Mouse (Mus musculus) frontal cortex, postnatal 14 days (tissue): ENCODE data around the gene Ugt1a5.
"Not testable (repeated sequence)": the region's sequence is repeated elsewhere in the genome, so short reads cannot be mapped to it uniquely, and the experiment has no call there.

Experiments
- DNase-seq, 2 experiments: peaks; one replicate each; pipeline ENCODE4 v3.0.0; 2022; ENCODE audit warnings: low spot score in 2 of 2

Ugt1a5 gene

GRCm38 (mm10) chr1:88165711-88166110 is at the start of gene Ugt1a5:
Ugt1a5 (plus strand) TSS chr1:88166012.
- no peak for DNase-seq

DNA sequence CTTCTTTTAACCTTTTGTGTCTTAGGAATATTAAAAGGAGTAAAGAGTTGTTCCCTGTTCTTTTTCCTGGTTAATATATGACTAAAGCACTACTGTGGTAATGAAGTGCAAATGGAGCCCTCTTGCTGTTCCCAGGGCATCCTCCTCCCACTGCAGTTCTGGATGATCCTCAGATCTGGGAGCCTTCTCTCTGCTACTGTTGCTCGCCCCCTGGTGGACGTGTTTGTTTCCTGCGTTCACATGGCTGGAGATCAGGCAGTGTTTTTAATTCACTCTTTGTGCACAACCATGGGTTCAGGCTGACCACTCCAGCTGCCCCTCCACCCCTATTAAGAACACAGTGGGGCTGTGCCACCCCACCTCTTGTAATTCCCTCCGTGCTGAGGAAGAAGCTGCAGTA is 45.3 kb upstream of the Ugt1a5 start:
- DNase-seq: not testable (repeated sequence)

DNA sequence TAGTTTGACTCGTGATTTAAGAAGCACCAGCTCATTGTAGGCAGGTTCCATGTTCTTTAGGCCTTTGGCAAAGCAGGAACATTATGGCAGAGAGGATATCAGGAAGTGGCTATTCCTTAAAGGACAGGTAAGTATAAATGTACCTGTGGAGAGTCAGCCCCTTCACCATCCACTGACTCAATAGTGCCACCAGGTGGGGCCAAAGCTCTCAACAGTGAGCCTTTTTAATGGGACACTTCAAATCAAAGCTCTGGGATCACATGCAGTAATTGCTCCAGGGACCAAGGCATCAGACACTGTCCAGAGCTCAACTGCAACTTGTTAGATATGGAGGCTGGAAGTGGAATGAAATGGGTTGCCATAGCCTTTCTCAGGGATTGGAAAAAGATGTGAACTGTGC is 44.3 kb upstream of the Ugt1a5 start:
- not testable (repeated sequence) for DNase-seq

GRCm38 (mm10) chr1:88125827-88126360 is 39.9 kb upstream of the Ugt1a5 start:
- DNase-seq: not testable (repeated sequence)

GRCm38 (mm10) chr1:88129091-88129490 is 36.7 kb upstream of the Ugt1a5 start:
- not testable (repeated sequence) for DNase-seq

DNA sequence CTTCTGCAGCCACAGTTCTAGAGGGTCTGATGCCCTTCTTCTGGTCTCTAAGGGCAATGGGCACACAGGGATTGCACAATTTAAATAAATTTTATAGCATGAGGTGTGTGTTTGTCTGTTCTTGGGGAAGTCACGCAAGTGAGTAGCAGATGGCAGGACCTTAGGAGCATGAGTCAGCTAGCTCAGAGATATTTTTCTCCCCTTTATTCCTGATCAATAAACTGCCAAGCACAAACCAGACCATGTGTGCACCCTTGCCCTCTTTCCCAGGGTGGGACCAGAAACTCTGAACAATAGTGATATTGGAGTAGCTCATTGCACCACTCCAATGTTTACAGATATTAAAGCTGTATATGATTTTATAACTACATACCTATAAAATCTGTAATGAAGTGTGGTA is 35.6 kb upstream of the Ugt1a5 start:
- not testable (repeated sequence) for DNase-seq

- DNase-seq: no peak
These were observed 31.8 kb upstream of the Ugt1a5 start for GRCm38 (mm10) chr1:88133908-88134456.

- not testable (repeated sequence) for DNase-seq
These were observed 31.3 kb upstream of the Ugt1a5 start, which contains the start of gene Ugt1a6a for GRCm38 (mm10) chr1:88134457-88135011. Ugt1a6a (plus strand) TSS chr1:88134809.

- not testable (repeated sequence) for DNase-seq
These were observed 30.4 kb upstream of the Ugt1a5 start for GRCm38 (mm10) chr1:88135229-88135904.

DNA sequence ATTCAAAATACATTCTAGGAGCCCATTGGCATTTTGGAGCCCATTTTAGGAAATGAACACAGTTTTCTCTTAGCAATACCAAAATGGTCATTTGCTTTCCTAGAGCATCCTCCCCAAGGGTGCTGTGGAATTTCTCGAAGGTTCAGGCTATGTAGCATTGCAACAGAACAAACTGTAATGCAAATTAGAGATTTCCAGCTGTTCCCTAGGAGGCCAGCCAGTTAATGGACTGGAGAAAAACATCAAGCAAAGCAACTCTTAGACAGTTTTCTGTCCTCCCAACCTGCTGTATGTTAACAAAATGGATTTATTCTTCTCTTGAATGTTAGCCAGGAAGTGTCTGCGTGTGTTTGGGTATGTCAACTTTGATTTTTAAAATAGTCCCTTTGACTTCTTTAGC is 29.2 kb upstream of the Ugt1a5 start:
- no peak for DNase-seq

GRCm38 (mm10) chr1:88137264-88137663 is 28.5 kb upstream of the Ugt1a5 start:
- DNase-seq: no peak

GRCm38 (mm10) chr1:88138145-88138544 is 27.7 kb upstream of the Ugt1a5 start:
- DNase-seq: no peak

DNA sequence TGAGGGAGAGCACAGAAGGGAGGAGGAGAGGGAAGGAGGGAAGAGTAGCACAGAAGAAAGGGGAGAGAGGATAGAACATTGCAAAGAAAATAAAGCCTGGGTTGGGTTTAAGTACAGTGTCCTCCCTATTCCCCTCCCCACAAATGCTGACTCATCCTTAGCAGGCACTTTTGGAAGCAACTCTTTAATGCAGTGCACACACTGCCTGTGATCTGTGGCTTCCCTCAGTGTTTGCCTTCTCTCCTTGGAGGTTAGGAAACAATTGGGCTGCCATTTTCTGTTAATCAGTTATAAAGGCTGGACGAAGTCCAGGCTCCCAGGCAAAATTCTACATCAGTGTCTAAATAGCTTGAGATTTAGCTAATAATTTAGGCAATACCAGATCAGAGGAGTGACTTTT is 25.3 kb upstream of the Ugt1a5 start:
- not testable (repeated sequence) for DNase-seq

DNA sequence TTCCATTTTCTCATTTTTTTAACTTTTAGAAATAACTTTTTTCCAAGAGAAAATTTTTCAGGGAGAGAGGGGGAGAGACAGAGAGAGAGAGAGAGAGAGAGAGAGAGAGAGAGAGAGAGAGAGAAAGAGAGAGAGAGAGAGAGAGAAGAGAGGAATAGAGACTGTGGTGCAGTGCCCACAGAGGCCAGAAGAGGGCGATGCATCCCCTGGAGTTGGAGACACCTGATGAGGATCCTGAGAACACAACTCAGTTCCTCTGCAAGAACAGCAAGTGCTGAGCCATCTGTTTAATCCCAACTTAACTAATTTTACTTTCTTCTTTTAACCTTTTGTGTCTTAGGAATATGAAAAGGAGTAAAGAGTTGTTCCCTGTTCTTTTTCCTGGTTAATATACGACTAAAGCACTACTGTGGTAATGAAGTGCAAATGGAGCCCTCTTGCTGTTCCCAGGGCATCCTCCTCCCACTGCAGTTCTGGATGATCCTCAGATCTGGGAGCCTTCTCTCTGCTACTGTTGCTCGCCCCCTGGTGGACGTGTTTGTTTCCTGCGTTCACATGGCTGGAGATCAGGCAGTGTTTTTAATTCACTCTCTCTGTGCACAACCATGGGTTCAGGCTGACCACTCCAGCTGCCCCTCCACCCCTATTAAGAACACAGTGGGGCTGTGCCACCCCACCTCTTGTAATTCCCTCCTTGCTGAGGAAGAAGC is 21.7 kb upstream of the Ugt1a5 start:
- peak in 1 of 2 experiments; percentile 21 for DNase-seq

GRCm38 (mm10) chr1:88145278-88145677 is 20.5 kb upstream of the Ugt1a5 start:
- DNase-seq: not testable (repeated sequence)

- not testable (repeated sequence) for DNase-seq
These were observed 15.7 kb upstream of the Ugt1a5 start for GRCm38 (mm10) chr1:88150133-88150532.

GRCm38 (mm10) chr1:88158430-88158829 is 7.4 kb upstream of the Ugt1a5 start:
- DNase-seq: no peak

DNA sequence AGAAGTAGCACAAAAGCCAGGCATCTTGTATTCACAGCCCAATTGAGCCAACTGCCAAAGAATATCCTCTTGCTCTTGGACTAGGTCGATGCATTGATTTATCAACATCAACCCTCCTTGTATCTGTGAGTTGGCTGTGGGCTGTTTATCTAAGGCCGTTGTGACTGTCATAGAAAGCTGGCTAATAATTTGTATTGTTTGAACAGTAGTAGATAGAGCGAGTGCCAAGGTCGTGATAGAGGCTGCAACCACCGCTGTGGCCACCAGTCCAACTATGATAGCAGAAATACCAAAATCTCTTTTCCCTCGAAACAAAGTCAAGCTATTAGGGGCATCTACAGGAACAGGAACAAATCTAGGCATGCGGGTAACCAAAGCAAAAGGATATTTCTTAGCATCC is 6.4 kb downstream of the Ugt1a5 start:
- DNase-seq: not testable (repeated sequence)

- no peak for DNase-seq
These were observed 13.8 kb downstream of the Ugt1a5 start for GRCm38 (mm10) chr1:88179657-88180056.

DNA sequence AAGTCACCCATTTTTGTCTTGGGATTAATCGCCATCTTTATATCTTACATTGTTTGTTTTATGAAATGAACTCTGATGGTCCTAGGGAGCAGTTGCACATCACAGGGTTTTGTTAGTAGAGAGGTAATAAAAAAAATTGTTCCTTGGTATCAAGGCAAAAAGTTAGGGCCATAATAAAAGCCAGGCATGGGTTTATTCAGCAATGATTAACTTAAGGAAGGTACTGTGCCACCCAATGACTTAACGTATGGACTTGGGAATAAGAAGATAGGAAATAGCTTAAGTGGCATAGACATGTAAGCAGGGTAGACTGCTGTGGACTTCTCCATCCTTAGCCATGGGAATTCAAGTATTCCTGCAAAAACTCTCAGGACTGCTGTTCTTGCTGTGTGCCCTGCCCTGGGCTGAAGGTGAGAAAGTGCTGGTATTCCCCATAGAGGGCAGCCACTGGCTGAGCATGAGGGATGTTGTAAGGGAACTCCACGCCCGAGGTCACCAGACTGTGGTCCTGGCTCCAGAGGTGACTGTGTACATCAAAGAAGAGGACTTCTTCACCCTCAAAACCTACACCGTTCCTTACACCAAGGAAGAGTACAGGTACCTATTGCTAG is 20.6 kb downstream of the Ugt1a5 start:
- DNase-seq: no peak

- DNase-seq: no peak
These were observed 26.3 kb downstream of the Ugt1a5 start for GRCm38 (mm10) chr1:88192136-88192535.

DNA sequence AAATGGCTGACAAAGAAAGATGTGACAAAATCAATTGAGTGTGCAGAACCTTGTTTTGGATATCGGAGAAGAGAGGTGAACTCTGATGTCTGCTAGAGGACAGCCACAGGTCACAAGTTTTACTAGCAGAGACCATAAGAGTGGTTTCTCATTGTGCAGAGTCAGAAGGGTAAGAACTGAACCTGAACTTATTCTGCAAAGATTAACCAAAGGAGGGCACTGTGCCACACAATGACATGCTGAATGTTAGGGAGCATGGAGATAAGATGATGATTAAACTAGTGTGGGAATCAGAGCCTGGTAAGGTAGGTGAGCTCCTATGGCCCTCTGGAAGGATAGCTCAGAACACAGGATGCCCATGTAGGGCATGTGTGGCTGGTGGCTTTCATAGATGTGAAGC is 29.9 kb downstream of the Ugt1a5 start:
- no peak for DNase-seq
